Mouse (Mus musculus): ENCODE data around the gene Hist1h2bj. TPM values are rescaled to one million over a fixed set of nuclear protein-coding genes. Genes with fewer than 3 reads are reported as not detected.

Gene Hist1h2bj
- total and polyA plus RNA-seq, 3 experiments: 4.7 to 2,032 TPM; not detected in 1

DNA sequence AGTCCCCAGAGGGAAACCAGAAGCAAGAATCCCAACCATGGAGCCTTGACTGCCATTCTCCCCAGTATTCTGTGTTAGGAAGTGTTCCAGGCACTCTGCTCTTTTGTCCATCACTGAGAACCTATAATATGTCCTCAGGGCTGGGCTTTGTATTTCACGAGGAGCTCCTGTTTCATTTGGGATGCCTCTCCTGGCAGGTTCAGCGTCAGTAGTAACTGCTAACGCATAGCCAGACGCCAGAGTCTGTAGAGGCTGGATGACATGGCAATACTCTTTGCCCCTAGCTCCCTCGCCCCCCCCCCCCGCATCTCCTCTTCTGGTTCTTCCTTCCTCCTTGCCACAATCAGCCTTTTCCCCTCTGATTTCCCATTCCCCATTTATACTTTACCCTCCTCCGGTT is 33.4 kb upstream of the Hist1h2bj start, which contains the start of gene Prss16:
TSS of gene Prss16 (minus strand) at position 101 of the 400 bp plus-strand sequence.
- Histone ChIP-seq H3K36me3 (ENCODE audit: control insufficient read depth in 1 of 2, insufficient read depth in 2 of 2, low read length in 2 of 2) (peaks cover 0 to 3% of the 10 kb centered on the region in 2 experiments; a peak in 2 of 4 replicates), H3K9me3 (replicated peaks; ENCODE audit: insufficient read depth, low read length) (no peaks in the 10 kb centered on the region), H3K4me1 (ENCODE audit: control insufficient read depth in 1 of 2, insufficient read depth in 2 of 2, low read length in 2 of 2) (no peaks in the 10 kb centered on the region; a peak in 1 of 4 replicates), H3K79me2 (ENCODE audit: control insufficient read depth, insufficient read depth, low read length, poor library complexity) (no peaks in the 10 kb centered on the region), H3K9ac (ENCODE audit: control insufficient read depth, low read depth, low read length, poor library complexity, severe bottlenecking) (no peak within 1 kb of the TSS), H3K27me3 (ENCODE audit: control insufficient read depth in 1 of 2, insufficient read depth in 2 of 2, low read length in 2 of 2) (peaks cover 2 to 10% of the 10 kb centered on the region in 2 experiments; a peak in 3 of 4 replicates), H3K27ac (ENCODE audit: control insufficient read depth, low read depth, low read length) (no peak within 1 kb of the TSS), H3K4me3 (ENCODE audit: control insufficient read depth in 1 of 2, insufficient read depth in 1 of 2, low read depth in 2 of 2, low read length in 2 of 2) (no peak within 1 kb of the TSS)
- TF ChIP-seq ZMIZ1 (IDR thresholded peaks at IDR 0.05; ENCODE audit: low read depth, low read length): no peak
- TF ChIP-seq BHLHE40 (IDR thresholded peaks at IDR 0.05; ENCODE audit: borderline replicate concordance, low read depth, low read length): no peak
- no peak for TF ChIP-seq MYC (IDR thresholded peaks at IDR 0.05; ENCODE audit: low read depth, low read length)
- no peak for TF ChIP-seq UBTF (IDR thresholded peaks at IDR 0.05; ENCODE audit: borderline replicate concordance, insufficient read depth, low read depth, low read length)
- no peak for TF ChIP-seq NELFE (IDR thresholded peaks at IDR 0.05; ENCODE audit: low read depth, low read length)
- no peak for TF ChIP-seq ETS1 (IDR thresholded peaks at IDR 0.05; ENCODE audit: low read depth, low read length)
- no peak for TF ChIP-seq MXI1 (IDR thresholded peaks at IDR 0.05; ENCODE audit: low read depth, low read length)
- no peak for DNase-seq (ENCODE audit: low read depth, low spot score)

DNA sequence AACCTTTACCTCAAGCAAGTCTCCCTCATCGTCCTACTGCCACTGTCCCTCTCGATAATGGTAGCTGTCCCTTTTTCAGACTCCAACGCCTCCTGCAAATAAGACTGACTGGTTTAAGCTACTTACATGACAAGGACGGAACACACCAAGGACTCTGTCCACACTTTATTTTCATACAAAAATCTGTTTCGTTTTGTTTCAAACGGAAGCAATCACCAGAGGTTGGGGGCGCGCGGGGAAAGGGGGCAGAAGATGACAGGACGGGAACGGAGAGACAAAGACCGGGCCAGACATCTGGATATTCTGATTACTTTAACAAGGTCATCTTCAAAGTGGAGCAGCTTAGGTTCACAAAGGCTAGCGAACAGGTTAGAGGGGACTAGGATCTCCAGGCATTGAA is 29.3 kb upstream of the Hist1h2bj start:
- Histone ChIP-seq H3K27me3 (ENCODE audit: control insufficient read depth in 1 of 2, insufficient read depth in 2 of 2, low read length in 2 of 2) (peaks cover 2 to 8% of the 10 kb centered on the region in 2 experiments; a peak in 3 of 4 replicates), H3K9ac (ENCODE audit: control insufficient read depth, low read depth, low read length, poor library complexity, severe bottlenecking) (no peak overlapping the region), H3K79me2 (ENCODE audit: control insufficient read depth, insufficient read depth, low read length, poor library complexity) (no peaks in the 10 kb centered on the region), H3K36me3 (ENCODE audit: control insufficient read depth in 1 of 2, insufficient read depth in 2 of 2, low read length in 2 of 2) (peaks cover 0 to 4% of the 10 kb centered on the region in 2 experiments; a peak in 1 of 4 replicates), H3K4me1 (ENCODE audit: control insufficient read depth in 1 of 2, insufficient read depth in 2 of 2, low read length in 2 of 2) (no peaks in the 10 kb centered on the region), H3K9me3 (replicated peaks; ENCODE audit: insufficient read depth, low read length) (no peaks in the 10 kb centered on the region), H3K27ac (ENCODE audit: control insufficient read depth, low read depth, low read length) (no peak overlapping the region), H3K4me3 (ENCODE audit: control insufficient read depth in 1 of 2, insufficient read depth in 1 of 2, low read depth in 2 of 2, low read length in 2 of 2) (no peak overlapping the region)
- DNase-seq (ENCODE audit: low read depth, low spot score): no peak
- TF ChIP-seq MAX (IDR thresholded peaks at IDR 0.05; ENCODE audit: low read length) (no peak), NELFE (IDR thresholded peaks at IDR 0.05; ENCODE audit: low read depth, low read length) (no peak), MXI1 (IDR thresholded peaks at IDR 0.05; ENCODE audit: low read depth, low read length) (no peak), ZNF384 (IDR thresholded peaks at IDR 0.05; ENCODE audit: low read depth, low read length) (no peak), TCF12 (IDR thresholded peaks at IDR 0.05; ENCODE audit: low read depth, low read length) (no peak), MAZ (IDR thresholded peaks at IDR 0.05; ENCODE audit: low read depth, low read length) (no peak), ZKSCAN1 (IDR thresholded peaks at IDR 0.05; ENCODE audit: low read depth, low read length) (no peak), SMC3 (IDR thresholded peaks at IDR 0.05; ENCODE audit: low read depth, low read length) (no peak), POLR2AphosphoS5 (IDR thresholded peaks at IDR 0.05; ENCODE audit: borderline replicate concordance, low read depth, low read length) (no peak), MYB (IDR thresholded peaks at IDR 0.05; ENCODE audit: low read depth, low read length) (no peak), ZMIZ1 (IDR thresholded peaks at IDR 0.05; ENCODE audit: low read depth, low read length) (no peak), ELF1 (IDR thresholded peaks at IDR 0.05; ENCODE audit: low read depth, low read length) (no peak), CHD1 (IDR thresholded peaks at IDR 0.05; ENCODE audit: low read depth, low read length) (no peak), MYC (IDR thresholded peaks at IDR 0.05; ENCODE audit: low read depth, low read length) (no peak), HCFC1 (IDR thresholded peaks at IDR 0.05; ENCODE audit: low read depth, low read length) (no peak), NRF1 (IDR thresholded peaks at IDR 0.05; ENCODE audit: insufficient read depth, low read depth, low read length, poor library complexity, severe bottlenecking) (no peak), GABPA (IDR thresholded peaks at IDR 0.05; ENCODE audit: low read depth, low read length) (no peak)

Data from MEL (cell line).